Mouse (Mus musculus) neutrophil, adult 59 days (primary cell): Measurements from ENCODE around the gene Foxf2. TPM values are rescaled to one million over a fixed set of nuclear protein-coding genes. Genes with fewer than 3 reads are reported as not detected.

Experiments
- total RNA-seq, 2 experiments: library from RNA; stranded (reverse); gene quantifications; 1 replicate in 1 of 2; 2 replicates in 1 of 2; pipeline ENCODE4 v1.2.4; 2023

The Foxf2 gene
- total RNA-seq = not detected

GRCm38 (mm10) chr13:31625333-31626101, at the start of gene Foxf2:
Foxf2 (plus strand) TSS chr13:31625816.

Other genes with a start within 250 kb of the Foxf2 start
- under 1 TPM; 0.55 to 0.67 TPM for gene Foxq1, start 69.7 kb upstream of the Foxf2 start, total RNA-seq
- gene A530084C06Rik, start 66.5 kb upstream of the Foxf2 start, total RNA-seq = under 1 TPM; 0.62 to 0.75 TPM
- under 1 TPM in 1 of 2 experiments, not detected in 1; 0.11 TPM for gene Foxc1, start 180.8 kb downstream of the Foxf2 start, total RNA-seq